In the genomic region with DNA sequence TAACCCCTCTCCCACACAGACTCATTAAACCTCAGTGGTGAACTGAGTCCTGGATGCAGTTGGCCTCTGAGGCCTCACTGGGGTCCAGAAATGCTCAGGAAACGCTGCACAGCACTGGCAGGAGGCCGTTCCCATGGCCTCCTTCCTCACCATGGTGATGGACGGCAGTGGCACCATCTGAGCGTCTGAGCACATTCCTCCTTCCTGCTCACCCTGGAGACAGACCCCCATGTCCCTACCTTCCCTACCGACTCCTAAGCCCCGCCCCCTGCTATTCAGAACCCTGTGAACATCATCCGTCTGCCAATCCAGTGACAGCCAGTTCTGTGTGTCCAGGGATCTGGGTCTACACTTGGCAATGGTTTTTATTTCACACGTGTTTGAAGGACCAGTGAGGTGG, we compare ENCODE assay signal across 8 mouse cellular contexts. TPM values are rescaled to one million over a fixed set of nuclear protein-coding genes. Genes with fewer than 3 reads are reported as not detected.
DNase-seq lines count a peak whose midpoint lies in the region; ATAC-seq lines count a peak whose summit lies in the region.
"Had no signal": no experiment of that assay in that cellular context is flagged by ENCODE, and none has a peak within 500 bp of the region (broad histone marks: within the 10 kb centered on the region; RNA-seq: fewer than 3 reads in every experiment).

No protein-coding gene starts in this region.

- DNase-seq in thymus, postnatal 4 days: peak; percentile 53
- no peak for DNase-seq in thymus, postnatal 36 days
- peak; percentile 78 for DNase-seq in mesoderm, embryonic 11.5 days (ENCODE audit: low read depth, low spot score)
- DNase-seq in frontal cortex, postnatal 36 days (ENCODE audit: low spot score in 2 of 2): no peak
- DNase-seq in adrenal gland, postnatal 25 days: no peak
- DNase-seq: liver had no signal

- H3K36me3 ChIP-seq in forebrain, embryonic 12.5 days (replicated peaks): no peaks in the 10 kb centered on the region

- no peak overlapping the region for H3K9ac ChIP-seq in forebrain, embryonic 12.5 days

- no peaks in the 10 kb centered on the region for H3K27me3 ChIP-seq in forebrain, embryonic 12.5 days

- peak overlapping the region; percentile 59 for H3K27ac ChIP-seq in forebrain, embryonic 12.5 days

- 7% methylated on average over 8 of the region's 8 CpGs for WGBS in forebrain, embryonic 12.5 days

- ATAC-seq in forebrain, embryonic 12.5 days (ENCODE audit: low FRiP score): peak; percentile 71; the same call in 1 of the 2 replicates
- ATAC-seq in megakaryocyte-erythroid progenitor cell, adult 5-6 weeks (replicated peaks; ENCODE audit: low FRiP score, low TSS enrichment, poor library complexity, severe bottlenecking): no peak

- 0 out of 2 replicates have a peak overlapping the region, but pooled peaks have one; percentile 8 for H3K4me2 ChIP-seq in forebrain, embryonic 12.5 days

- peaks cover 69% of the 10 kb centered on the region for H3K4me1 ChIP-seq in forebrain, embryonic 12.5 days

- H3K9me3 ChIP-seq in forebrain, embryonic 12.5 days: no peaks in the 10 kb centered on the region

- no peak overlapping the region for H3K4me3 ChIP-seq in forebrain, embryonic 12.5 days (replicated peaks)

RNA-seq across cellular contexts. Expression of a gene that starts 42.6 kb away (rescaled TPM):
- 29.9 and 30.7 TPM in 2 replicates for polyA plus RNA-seq in forebrain, embryonic 12.5 days (2016; fragmentation: Nextera tagmentation; extraction: Ambion mirVana)
- total RNA-seq in megakaryocyte-erythroid progenitor cell, adult 5-6 weeks (2014; fragmentation: Nextera tagmentation): 34.5 and 39.2 TPM in 2 replicates
- total RNA-seq in megakaryocyte-erythroid progenitor cell, adult 5-6 weeks (2017): 9.2 and 10.0 TPM in 2 replicates
- 14.0 and 14.1 TPM in 2 replicates for total RNA-seq in adrenal gland, postnatal 25 days (2021)

Comparison
In these comparisons a context has a peak if more than half of its experiments do, and no peak if none do; other contexts are left out.
1. DNase-seq: peak in thymus, postnatal 4 days (single experiment) and mesoderm, embryonic 11.5 days (single experiment); none in thymus, postnatal 36 days (0 of 2), frontal cortex, postnatal 36 days (0 of 2) and adrenal gland, postnatal 25 days (single experiment).